Mouse (Mus musculus) liver (tissue): ENCODE measurements around the gene Plcb4.

ENCODE experiments used
- DNase-seq: peaks from one replicate; pipeline ENCODE4 v3.0.0-alpha.2; 2020; ENCODE audit warnings: mixed read lengths

The Plcb4 gene

GRCm38 (mm10) chr2:136057861-136058331 lies 399.1 kb downstream of the Plcb4 start:
- no peak for DNase-seq

- no peak for DNase-seq
Observed at GRCm38 (mm10) chr2:136058398-136058797, 399.6 kb downstream of the Plcb4 start.

GRCm38 (mm10) chr2:136059029-136059669 lies 400.3 kb downstream of the Plcb4 start:
- DNase-seq, result no peak
